Mouse (Mus musculus) C2C12 (cell line): ENCODE results near the gene P2ry14. TPM values are rescaled to one million over a fixed set of nuclear protein-coding genes. Genes with fewer than 3 reads are reported as not detected.

Experiments used
- H3K27me3 ChIP-seq: one replicate; pipeline ENCODE4 v1.6.1; 2011; ENCODE audit not compliant: control insufficient read depth, insufficient read depth, insufficient read length
- H3K36me3 ChIP-seq: one replicate; pipeline ENCODE4 v1.6.1; 2011; ENCODE audit not compliant: control insufficient read depth, insufficient read depth
- H3K4me3 ChIP-seq: one replicate; pipeline ENCODE4 v1.5.1; 2011; ENCODE audit warnings: mild to moderate bottlenecking, control low read depth; ENCODE audit not compliant: poor library complexity, insufficient read depth, severe bottlenecking
- H3K79me2 ChIP-seq: one replicate; pipeline ENCODE4 v1.6.1; 2011; ENCODE audit not compliant: control insufficient read depth, insufficient read depth
- H3K79me3 ChIP-seq: one replicate; pipeline ENCODE4 v1.6.1; 2011; ENCODE audit warnings: low read depth, control low read depth
- H3ac ChIP-seq: one replicate; pipeline ENCODE3; 2011; ENCODE audit warnings: low read depth; ENCODE audit not compliant: control insufficient read depth, insufficient read length
- CEBPB ChIP-seq: IDR thresholded peaks from one replicate; pipeline ENCODE4 v1.6.1; 2011; ENCODE audit warnings: low read depth, mild to moderate bottlenecking, control low read depth, moderate library complexity
- CTCF ChIP-seq: IDR thresholded peaks from one replicate; pipeline ENCODE4 v1.5.1; 2011; ENCODE audit not compliant: control insufficient read depth, insufficient read depth, insufficient read length
- FOSL1 ChIP-seq: IDR thresholded peaks from one replicate; pipeline ENCODE4 v1.8.0; 2011; ENCODE audit warnings: mild to moderate bottlenecking, low read length; ENCODE audit not compliant: poor library complexity, insufficient read depth, severe bottlenecking
- MAX ChIP-seq: IDR thresholded peaks from one replicate; pipeline ENCODE4 v1.6.1; 2011; ENCODE audit warnings: mild to moderate bottlenecking, control low read depth
- MYOD1 ChIP-seq: IDR thresholded peaks from one replicate; pipeline ENCODE4 v1.6.1; 2011; ENCODE audit warnings: low read depth; ENCODE audit not compliant: control insufficient read depth, insufficient read length
- MYOG ChIP-seq: IDR thresholded peaks from one replicate; pipeline ENCODE4 v1.6.1; 2011; ENCODE audit not compliant: control insufficient read depth, insufficient read length; ENCODE audit errors: extremely low read depth
- USF1 ChIP-seq: IDR thresholded peaks from one replicate; pipeline ENCODE4 v1.6.1; 2011; ENCODE audit warnings: low read depth, mild to moderate bottlenecking, control low read depth, moderate library complexity
- long read RNA-seq, 2 experiments: library from polyadenylated mRNA; unstranded; transcript quantifications; one replicate each; pipeline ENCODE4 v2.0.0; 2019 to 2020
- polyA plus RNA-seq: library from polyadenylated mRNA; unstranded; fragments of >200 nt; fragmentation: generic; extraction: Trizol; gene quantifications from one replicate; pipeline ENCODE4 v1.2.1, GENCODE M21; 2012; ENCODE audit warnings: missing spikeins

P2ry14 gene
- polyA plus RNA-seq = not detected
- long read RNA-seq, experiment 1 = 0 reads
- long read RNA-seq, experiment 2 = 0 reads

DNA sequence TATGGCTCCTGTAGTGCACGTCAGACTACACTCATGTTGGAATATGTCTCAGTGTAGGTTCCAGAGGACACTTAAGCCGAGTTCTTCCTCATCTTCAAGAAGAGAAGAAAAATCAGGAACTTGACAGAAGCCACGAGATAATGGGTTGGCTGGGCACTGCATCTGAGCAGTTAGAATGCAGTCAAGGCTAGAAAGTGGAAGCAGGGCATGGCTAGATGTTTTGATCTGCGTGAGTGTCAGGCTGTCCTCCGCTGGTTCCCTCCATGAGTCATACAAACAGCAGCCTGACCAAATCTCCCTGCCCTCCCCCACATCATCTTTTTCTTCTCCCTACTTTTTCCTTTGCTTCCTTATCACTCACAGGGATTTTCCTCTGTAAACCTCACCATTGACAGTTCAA, at the start of gene P2ry14:
Gene P2ry14, minus strand, starts transcription at position 195 of the 400 bp plus-strand sequence.
- H3K79me2 ChIP-seq = no peaks in the 10 kb centered on the region
- no peak within 1 kb of the TSS for H3ac ChIP-seq
- no peak within 1 kb of the TSS for H3K4me3 ChIP-seq
- H3K36me3 ChIP-seq = no peaks in the 10 kb centered on the region
- H3K27me3 ChIP-seq = no peaks in the 10 kb centered on the region
- no peaks in the 10 kb centered on the region for H3K79me3 ChIP-seq
- TF ChIP-seq MYOD1 (no peak), FOSL1 (no peak), MYOG (no peak), MAX (no peak), USF1 (no peak)

DNA sequence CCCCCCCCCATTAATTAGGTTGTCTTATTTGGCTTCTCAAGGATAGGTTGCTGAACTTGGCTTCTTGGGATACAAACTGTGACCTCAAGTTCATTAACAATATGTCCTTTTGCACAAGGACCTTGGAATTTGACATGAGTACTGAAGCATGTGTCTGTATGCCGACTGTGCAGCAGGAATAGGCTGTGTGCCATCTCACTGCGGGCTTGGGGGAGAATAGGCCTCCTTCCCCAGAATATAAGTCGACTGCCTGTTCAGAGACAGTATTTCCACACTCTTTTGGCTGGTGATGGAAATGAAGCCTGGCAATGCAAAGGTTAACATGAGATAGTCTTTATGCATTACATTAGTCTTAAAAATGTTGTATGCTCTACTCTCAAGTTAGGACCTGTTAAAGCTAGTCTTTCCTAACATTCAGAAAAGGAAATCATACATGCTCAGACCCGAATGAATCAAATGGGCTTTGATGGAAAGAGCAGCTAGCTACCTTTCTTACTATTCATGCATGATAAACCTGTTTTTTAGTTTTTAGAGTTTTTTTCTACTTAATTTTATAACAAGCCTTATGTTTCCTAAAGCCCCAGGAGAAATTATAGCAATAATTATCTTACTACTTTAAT, 44.0 kb upstream of the P2ry14 start:
- H3K79me3 ChIP-seq = no peaks in the 10 kb centered on the region
- no peaks in the 10 kb centered on the region for H3K36me3 ChIP-seq
- TF ChIP-seq CTCF (no peak), USF1 (no peak), MYOG (no peak), MAX (no peak), MYOD1 (no peak), FOSL1 (no peak), CEBPB (no peak)
- no peaks in the 10 kb centered on the region for H3K27me3 ChIP-seq
- H3K4me3 ChIP-seq = no peak overlapping the region
- H3ac ChIP-seq = no peak overlapping the region
- no peaks in the 10 kb centered on the region for H3K79me2 ChIP-seq

DNA sequence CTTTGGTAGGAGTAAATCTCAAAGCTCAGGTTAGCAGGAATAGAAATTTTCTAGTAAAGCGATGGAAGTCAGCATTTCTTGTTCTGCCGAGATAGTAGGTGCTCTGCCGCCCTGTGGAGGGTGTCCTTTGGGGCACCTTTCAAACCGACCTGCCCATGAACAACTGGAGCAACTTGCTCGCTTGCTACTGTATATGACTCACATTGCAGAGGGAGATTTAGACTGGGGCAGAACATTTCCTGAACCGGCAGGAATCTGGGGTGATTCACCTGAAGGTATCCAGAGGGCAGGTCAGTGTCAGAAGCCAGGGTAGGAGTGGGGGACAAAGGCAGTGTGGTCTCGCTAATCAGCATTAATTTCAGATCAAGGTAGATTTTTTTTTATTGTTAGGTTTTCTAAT, 41.5 kb upstream of the P2ry14 start, which contains the start of gene Gpr87:
Gene Gpr87, minus strand, starts transcription at position 167 of the 400 bp plus-strand sequence.
- Histone ChIP-seq H3K79me3 (no peaks in the 10 kb centered on the region), H3K27me3 (no peaks in the 10 kb centered on the region), H3K4me3 (no peak within 1 kb of the TSS), H3K79me2 (no peaks in the 10 kb centered on the region), H3K36me3 (no peaks in the 10 kb centered on the region), H3ac (no peak within 1 kb of the TSS)
- no peak for TF ChIP-seq CTCF

DNA sequence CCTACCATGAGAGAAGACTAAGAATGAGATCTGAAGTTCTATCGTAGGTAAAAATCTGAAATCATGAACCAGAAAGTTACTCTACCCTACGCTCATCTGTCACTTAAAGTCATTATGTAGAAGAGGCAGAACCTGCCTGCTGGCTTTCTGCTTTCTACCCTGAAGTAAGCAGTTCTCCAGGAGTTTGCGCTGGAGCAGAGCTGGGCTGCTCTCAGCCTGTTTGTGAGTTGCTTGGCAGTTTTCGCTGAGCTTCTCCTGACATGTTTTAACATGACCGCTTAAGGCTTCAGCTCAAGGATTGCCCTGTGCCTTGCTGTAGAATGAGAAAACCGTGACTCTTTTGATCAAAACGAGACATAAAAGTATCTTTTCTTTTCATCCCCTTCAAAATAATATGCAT, 40.7 kb upstream of the P2ry14 start:
- Histone ChIP-seq H3K4me3 (no peak overlapping the region), H3K79me3 (no peaks in the 10 kb centered on the region), H3ac (no peak overlapping the region), H3K79me2 (no peaks in the 10 kb centered on the region), H3K27me3 (no peaks in the 10 kb centered on the region), H3K36me3 (no peaks in the 10 kb centered on the region)
- no peak for TF ChIP-seq MYOD1
- no peak for TF ChIP-seq MYOG
- TF ChIP-seq CEBPB = no peak
- TF ChIP-seq FOSL1 = no peak
- no peak for TF ChIP-seq CTCF
- TF ChIP-seq USF1 = no peak
- no peak for TF ChIP-seq MAX

DNA sequence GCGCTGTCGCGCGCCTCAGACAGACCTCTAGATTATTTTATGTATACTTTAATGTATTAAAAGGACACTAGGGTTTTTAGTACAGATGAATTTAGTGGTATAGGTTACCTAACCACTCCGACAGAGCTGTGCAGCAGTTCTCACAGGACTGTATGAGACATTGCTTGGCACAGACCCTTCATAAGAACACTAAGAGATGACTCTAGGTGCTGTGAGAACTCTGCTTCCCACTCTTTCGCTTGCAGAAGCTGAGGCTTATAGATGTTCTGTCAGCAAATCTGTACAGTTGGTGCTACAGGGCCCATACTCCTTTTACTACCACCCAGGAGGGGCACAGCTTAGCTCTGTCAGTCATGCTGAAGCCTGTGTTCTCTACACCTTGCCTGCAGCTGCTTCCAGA, 38.3 kb upstream of the P2ry14 start:
- Histone ChIP-seq H3K36me3 (no peaks in the 10 kb centered on the region), H3ac (no peak overlapping the region), H3K79me2 (no peaks in the 10 kb centered on the region), H3K4me3 (no peak overlapping the region), H3K79me3 (no peaks in the 10 kb centered on the region), H3K27me3 (no peaks in the 10 kb centered on the region)
- no peak for TF ChIP-seq CEBPB
- no peak for TF ChIP-seq FOSL1
- TF ChIP-seq USF1 = no peak
- no peak for TF ChIP-seq MYOD1
- no peak for TF ChIP-seq MAX
- no peak for TF ChIP-seq MYOG
- no peak for TF ChIP-seq CTCF

DNA sequence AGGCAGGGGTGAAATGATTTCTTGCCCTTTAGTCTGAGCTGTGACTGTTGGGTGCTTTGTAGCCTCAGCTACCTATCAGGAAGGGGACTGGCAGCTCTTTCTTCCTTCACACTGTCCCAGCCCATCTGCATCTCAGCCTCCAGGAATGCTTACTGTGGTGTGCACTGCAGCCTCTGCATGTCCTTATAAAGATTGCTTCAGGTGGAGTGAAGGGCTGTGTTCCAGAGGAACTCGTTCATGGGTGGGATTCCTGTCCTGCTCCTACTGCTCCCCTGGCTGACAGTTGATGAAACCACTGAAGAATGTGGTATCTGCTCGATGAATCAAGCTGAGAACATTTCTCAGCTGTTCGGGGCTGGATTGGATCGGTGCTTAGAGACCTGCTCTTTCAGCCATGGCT, 33.9 kb upstream of the P2ry14 start:
- no peaks in the 10 kb centered on the region for H3K36me3 ChIP-seq
- H3K79me2 ChIP-seq = no peaks in the 10 kb centered on the region
- TF ChIP-seq USF1 = no peak
- no peak for TF ChIP-seq MYOG
- TF ChIP-seq CEBPB = no peak
- no peak for TF ChIP-seq FOSL1
- no peak for TF ChIP-seq CTCF
- no peak for TF ChIP-seq MAX
- no peak for TF ChIP-seq MYOD1

More for the DNA sequence above, 33.9 kb upstream of the P2ry14 start:
- Histone ChIP-seq H3ac (no peak overlapping the region), H3K27me3 (no peaks in the 10 kb centered on the region), H3K4me3 (no peak overlapping the region), H3K79me3 (no peaks in the 10 kb centered on the region)
